Mouse (Mus musculus): ENCODE measurements around the gene Ccdc71. TPM values are rescaled to one million over a fixed set of nuclear protein-coding genes. Genes with fewer than 3 reads are reported as not detected.

Gene Ccdc71
- polyA plus RNA-seq, 2 experiments, result 29.2 to 45.4 TPM

GRCm38 (mm10) chr9:108479241-108479640 lies 18.9 kb downstream of the Ccdc71 start:
- Histone ChIP-seq H3K27me3 (ENCODE audit: control insufficient read depth, insufficient read depth, low read length) (no peaks in the 10 kb centered on the region), H3K4me2 (replicated peaks; ENCODE audit: low read depth, low read length, severe bottlenecking) (peak overlapping the region; percentile 95), H3K36me3 (ENCODE audit: control insufficient read depth, insufficient read depth, low read length) (peaks cover 34% of the 10 kb centered on the region), H3K4me3 (replicated peaks; ENCODE audit: low read length) (peak overlapping the region; percentile 69), H3K9ac (ENCODE audit: low read depth, low read length, severe bottlenecking) (0 out of 2 replicates have a peak overlapping the region, but pooled peaks have one; percentile 67), H3K4me1 (ENCODE audit: control insufficient read depth, insufficient read depth, low read length) (peaks cover 14% of the 10 kb centered on the region), H3K27ac (replicated peaks; ENCODE audit: low read depth, low read length) (peak overlapping the region; percentile 87), H3K9me3 (ENCODE audit: control insufficient read depth, low read length) (no peaks in the 10 kb centered on the region)
- ATAC-seq (ENCODE audit: low FRiP score, low read depth) (0 out of 2 replicates have a peak, but pooled peaks have one; percentile 3), DNase-seq (ENCODE audit: low spot score) (no peak)
- 41% methylated on average over 11 of the region's 11 CpGs for WGBS
- TF ChIP-seq POLR2A (IDR thresholded peaks at IDR 0.05; ENCODE audit: borderline replicate concordance, extremely low read depth, insufficient read depth, insufficient read length), result no peak

- DNase-seq (ENCODE audit: low spot score), result peak; percentile 93
- H3K4me1 ChIP-seq (ENCODE audit: control insufficient read depth, insufficient read depth, low read length), result peaks cover 14% of the 10 kb centered on the region
- peak within 1 kb of the TSS; percentile 69 for H3K4me3 ChIP-seq (replicated peaks; ENCODE audit: low read length)
- peak; percentile 82 for ATAC-seq (ENCODE audit: low FRiP score, low read depth)
- H3K4me2 ChIP-seq (replicated peaks; ENCODE audit: low read depth, low read length, severe bottlenecking), result peak within 1 kb of the TSS; percentile 95
- 10% methylated on average over 10 of the region's 10 CpGs for WGBS
- peak within 1 kb of the TSS; percentile 87 for H3K27ac ChIP-seq (replicated peaks; ENCODE audit: low read depth, low read length)
- no peaks in the 10 kb centered on the region for H3K9me3 ChIP-seq (ENCODE audit: control insufficient read depth, low read length)
- H3K36me3 ChIP-seq (ENCODE audit: control insufficient read depth, insufficient read depth, low read length), result peaks cover 39% of the 10 kb centered on the region
- TF ChIP-seq POLR2A (IDR thresholded peaks at IDR 0.05; ENCODE audit: borderline replicate concordance, extremely low read depth, insufficient read depth, insufficient read length), result 0 out of 2 replicates have a peak, but pooled peaks have one; percentile 18
- H3K9ac ChIP-seq (ENCODE audit: low read depth, low read length, severe bottlenecking), result peak within 1 kb of the TSS; percentile 83
- H3K27me3 ChIP-seq (ENCODE audit: control insufficient read depth, insufficient read depth, low read length), result no peaks in the 10 kb centered on the region
Measured at GRCm38 (mm10) chr9:108479721-108480351, 19.5 kb downstream of the Ccdc71 start, which contains the start of gene Lamb2. TSS of gene Lamb2 (plus strand) at chr9:108479736.

GRCm38 (mm10) chr9:108480813-108481519 lies 20.6 kb downstream of the Ccdc71 start:
- no peaks in the 10 kb centered on the region for H3K27me3 ChIP-seq (ENCODE audit: control insufficient read depth, insufficient read depth, low read length)
- no peak for ATAC-seq (ENCODE audit: low FRiP score, low read depth)
- WGBS, result 89% methylated on average over 28 of the region's 28 CpGs
- DNase-seq (ENCODE audit: low spot score), result no peak
- H3K9me3 ChIP-seq (ENCODE audit: control insufficient read depth, low read length), result no peaks in the 10 kb centered on the region
- TF ChIP-seq POLR2A (IDR thresholded peaks at IDR 0.05; ENCODE audit: borderline replicate concordance, extremely low read depth, insufficient read depth, insufficient read length), result no peak
- peaks cover 14% of the 10 kb centered on the region for H3K4me1 ChIP-seq (ENCODE audit: control insufficient read depth, insufficient read depth, low read length)
- no peak overlapping the region for H3K27ac ChIP-seq (replicated peaks; ENCODE audit: low read depth, low read length)
- H3K9ac ChIP-seq (ENCODE audit: low read depth, low read length, severe bottlenecking), result peak overlapping the region; percentile 83; the same call in 1 of the 2 replicates
- peaks cover 50% of the 10 kb centered on the region for H3K36me3 ChIP-seq (ENCODE audit: control insufficient read depth, insufficient read depth, low read length)
- H3K4me3 ChIP-seq (replicated peaks; ENCODE audit: low read length), result peak overlapping the region; percentile 69
- peak overlapping the region; percentile 95 for H3K4me2 ChIP-seq (replicated peaks; ENCODE audit: low read depth, low read length, severe bottlenecking)

GRCm38 (mm10) chr9:108481520-108482210 lies 21.3 kb downstream of the Ccdc71 start:
- H3K4me2 ChIP-seq (replicated peaks; ENCODE audit: low read depth, low read length, severe bottlenecking), result no peak overlapping the region
- TF ChIP-seq POLR2A (IDR thresholded peaks at IDR 0.05; ENCODE audit: borderline replicate concordance, extremely low read depth, insufficient read depth, insufficient read length), result no peak
- DNase-seq (ENCODE audit: low spot score) (no peak), ATAC-seq (ENCODE audit: low FRiP score, low read depth) (no peak)
- H3K27me3 ChIP-seq (ENCODE audit: control insufficient read depth, insufficient read depth, low read length), result no peaks in the 10 kb centered on the region
- peaks cover 14% of the 10 kb centered on the region for H3K4me1 ChIP-seq (ENCODE audit: control insufficient read depth, insufficient read depth, low read length)
- H3K4me3 ChIP-seq (replicated peaks; ENCODE audit: low read length), result no peak overlapping the region
- peaks cover 57% of the 10 kb centered on the region for H3K36me3 ChIP-seq (ENCODE audit: control insufficient read depth, insufficient read depth, low read length)
- H3K27ac ChIP-seq (replicated peaks; ENCODE audit: low read depth, low read length), result no peak overlapping the region
- no peaks in the 10 kb centered on the region for H3K9me3 ChIP-seq (ENCODE audit: control insufficient read depth, low read length)
- 91% methylated on average over 19 of the region's 19 CpGs for WGBS
- H3K9ac ChIP-seq (ENCODE audit: low read depth, low read length, severe bottlenecking), result no peak overlapping the region
